12 mouse cellular contexts compared by ENCODE assay signal in the genomic region with DNA sequence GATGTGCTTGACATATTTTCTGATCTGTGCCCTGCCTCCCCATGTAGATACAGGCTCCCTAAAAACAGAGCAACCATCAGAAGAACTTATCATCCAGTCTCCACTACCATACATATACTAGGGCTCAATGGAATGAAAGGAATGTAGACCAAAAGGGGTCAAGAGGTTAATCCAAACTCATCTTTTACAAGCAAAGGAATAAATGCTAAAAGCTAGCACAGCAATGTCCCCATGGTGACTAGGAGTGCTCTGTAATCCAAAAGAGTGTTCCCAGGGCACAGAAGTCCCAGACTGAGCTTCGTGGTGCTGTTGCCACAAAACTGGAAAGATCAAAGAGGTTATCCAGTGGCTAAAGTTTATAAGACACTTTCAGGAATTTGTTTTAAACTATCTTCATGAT.
"Had no signal": no experiment of that assay in that cellular context is flagged by ENCODE, and none has a peak within 500 bp of the region (broad histone marks: within the 10 kb centered on the region; RNA-seq: fewer than 3 reads in every experiment).

No protein-coding gene starts in this region.

- H3K9me3 ChIP-seq: lung, embryonic 15.5 days; midbrain, embryonic 13.5 days; midbrain, embryonic 15.5 days; neural tube, embryonic 12.5 days had no signal

- ATAC-seq: midbrain, embryonic 13.5 days; midbrain, embryonic 15.5 days had no signal

- H3K27ac ChIP-seq: lung, embryonic 15.5 days; midbrain, embryonic 13.5 days; midbrain, embryonic 15.5 days; neural tube, embryonic 12.5 days had no signal

- H3K27me3 ChIP-seq: lung, embryonic 15.5 days; midbrain, embryonic 13.5 days; midbrain, embryonic 15.5 days; neural tube, embryonic 12.5 days had no signal

- DNase-seq: lung, adult 18-20 months; lung, postnatal 10 days; lung, postnatal 4 days; right cerebral cortex, postnatal 14 days; thymus, adult 18-20 months; thymus, postnatal 14 days; thymus, postnatal 36 days had no signal

- H3K36me3 ChIP-seq: lung, embryonic 15.5 days; midbrain, embryonic 13.5 days; midbrain, embryonic 15.5 days; neural tube, embryonic 12.5 days had no signal

- H3K4me1 ChIP-seq: lung, embryonic 15.5 days; midbrain, embryonic 13.5 days; midbrain, embryonic 15.5 days; neural tube, embryonic 12.5 days had no signal

- H3K9ac ChIP-seq: lung, embryonic 15.5 days; midbrain, embryonic 13.5 days; midbrain, embryonic 15.5 days; neural tube, embryonic 12.5 days had no signal

- H3K4me3 ChIP-seq: lung, embryonic 15.5 days; midbrain, embryonic 13.5 days; midbrain, embryonic 15.5 days; neural tube, embryonic 12.5 days had no signal

- H3K4me2 ChIP-seq: lung, embryonic 15.5 days; midbrain, embryonic 11.5 days; midbrain, embryonic 13.5 days; midbrain, embryonic 15.5 days; neural tube, embryonic 12.5 days had no signal
